Mouse (Mus musculus): ENCODE data around the gene Ntng2. TPM values are rescaled to one million over a fixed set of nuclear protein-coding genes. Genes with fewer than 3 reads are reported as not detected.

The Ntng2 gene
- total RNA-seq, 1 experiment: 0.40 TPM

GRCm38 (mm10) chr2:29271803-29272518 lies 19.2 kb upstream of the Ntng2 start:
- no peak overlapping the region for H3K9ac ChIP-seq (ENCODE audit: insufficient read depth, low read depth, low read length, poor library complexity, severe bottlenecking)

GRCm38 (mm10) chr2:29271098-29271497 lies 18.3 kb upstream of the Ntng2 start:
- no peaks in the 10 kb centered on the region for H3K9me3 ChIP-seq (ENCODE audit: control insufficient read depth, insufficient read depth, low read depth, low read length)

More at GRCm38 (mm10) chr2:29271803-29272518, 19.2 kb upstream of the Ntng2 start:
- H3K27ac ChIP-seq (ENCODE audit: insufficient read depth, low read depth, low read length, poor library complexity, severe bottlenecking): no peak overlapping the region
- H3K36me3 ChIP-seq (ENCODE audit: control insufficient read depth, insufficient read depth, low read length, poor library complexity, severe bottlenecking): no peaks in the 10 kb centered on the region
- DNase-seq (ENCODE audit: low read depth, low spot score): no peak
- in situ Hi-C loops (cut with MboI; ENCODE audit: low sequenced_read_pairs in 2 of 2, unreplicated experiment in 2 of 2): no loop called here
- no peaks in the 10 kb centered on the region for H3K4me1 ChIP-seq (ENCODE audit: control insufficient read depth in 2 of 2, insufficient read depth in 2 of 2, low read length in 2 of 2, poor library complexity in 1 of 2)
- H3K4me3 ChIP-seq (ENCODE audit: insufficient read depth in 1 of 2, low read depth in 1 of 2, low read length in 2 of 2, poor library complexity in 1 of 2, severe bottlenecking in 1 of 2): no peak overlapping the region
- no peak for TF ChIP-seq ZNF384 (IDR thresholded peaks at IDR 0.05; ENCODE audit: low read depth, low read length)
- TF ChIP-seq CHD2 (IDR thresholded peaks at IDR 0.05; ENCODE audit: low read depth, low read length): no peak
- no peak for TF ChIP-seq MAFK (IDR thresholded peaks at IDR 0.05; ENCODE audit: insufficient read depth, low read depth, low read length)
- TF ChIP-seq HCFC1 (IDR thresholded peaks at IDR 0.05; ENCODE audit: borderline replicate concordance, insufficient read depth, low read length): no peak
- no peak for TF ChIP-seq ZC3H11A (IDR thresholded peaks at IDR 0.05; ENCODE audit: borderline replicate concordance, low read depth, low read length)
- no peaks in the 10 kb centered on the region for H3K9me3 ChIP-seq (ENCODE audit: control insufficient read depth, insufficient read depth, low read depth, low read length)

GRCm38 (mm10) chr2:29266810-29267209 lies 14.0 kb upstream of the Ntng2 start:
- H3K4me3 ChIP-seq (ENCODE audit: insufficient read depth in 1 of 2, low read depth in 1 of 2, low read length in 2 of 2, poor library complexity in 1 of 2, severe bottlenecking in 1 of 2): no peak overlapping the region
- in situ Hi-C loops (cut with MboI; ENCODE audit: low sequenced_read_pairs in 2 of 2, unreplicated experiment in 2 of 2): no loop called here
- H3K27ac ChIP-seq (ENCODE audit: insufficient read depth, low read depth, low read length, poor library complexity, severe bottlenecking): no peak overlapping the region
- no peaks in the 10 kb centered on the region for H3K4me1 ChIP-seq (ENCODE audit: control insufficient read depth in 2 of 2, insufficient read depth in 2 of 2, low read length in 2 of 2, poor library complexity in 1 of 2)
- no peak overlapping the region for H3K9ac ChIP-seq (ENCODE audit: insufficient read depth, low read depth, low read length, poor library complexity, severe bottlenecking)
- DNase-seq (ENCODE audit: low read depth, low spot score): no peak
- no peak for TF ChIP-seq CHD2 (IDR thresholded peaks at IDR 0.05; ENCODE audit: low read depth, low read length)
- TF ChIP-seq HCFC1 (IDR thresholded peaks at IDR 0.05; ENCODE audit: borderline replicate concordance, insufficient read depth, low read length): no peak
- H3K36me3 ChIP-seq (ENCODE audit: control insufficient read depth, insufficient read depth, low read length, poor library complexity, severe bottlenecking): no peaks in the 10 kb centered on the region
- H3K9me3 ChIP-seq (ENCODE audit: control insufficient read depth, insufficient read depth, low read depth, low read length): no peaks in the 10 kb centered on the region

More at GRCm38 (mm10) chr2:29271098-29271497, 18.3 kb upstream of the Ntng2 start:
- no peak for DNase-seq (ENCODE audit: low read depth, low spot score)
- in situ Hi-C loops (cut with MboI; ENCODE audit: low sequenced_read_pairs in 2 of 2, unreplicated experiment in 2 of 2): no loop called here
- Histone ChIP-seq H3K9ac (ENCODE audit: insufficient read depth, low read depth, low read length, poor library complexity, severe bottlenecking) (no peak overlapping the region), H3K4me3 (ENCODE audit: insufficient read depth in 1 of 2, low read depth in 1 of 2, low read length in 2 of 2, poor library complexity in 1 of 2, severe bottlenecking in 1 of 2) (no peak overlapping the region), H3K36me3 (ENCODE audit: control insufficient read depth, insufficient read depth, low read length, poor library complexity, severe bottlenecking) (no peaks in the 10 kb centered on the region), H3K4me1 (ENCODE audit: control insufficient read depth in 2 of 2, insufficient read depth in 2 of 2, low read length in 2 of 2, poor library complexity in 1 of 2) (no peaks in the 10 kb centered on the region), H3K27ac (ENCODE audit: insufficient read depth, low read depth, low read length, poor library complexity, severe bottlenecking) (no peak overlapping the region)
- TF ChIP-seq CHD2 (IDR thresholded peaks at IDR 0.05; ENCODE audit: low read depth, low read length): no peak
- no peak for TF ChIP-seq MAFK (IDR thresholded peaks at IDR 0.05; ENCODE audit: insufficient read depth, low read depth, low read length)
- no peak for TF ChIP-seq HCFC1 (IDR thresholded peaks at IDR 0.05; ENCODE audit: borderline replicate concordance, insufficient read depth, low read length)
- TF ChIP-seq ZNF384 (IDR thresholded peaks at IDR 0.05; ENCODE audit: low read depth, low read length): no peak
- TF ChIP-seq ZC3H11A (IDR thresholded peaks at IDR 0.05; ENCODE audit: borderline replicate concordance, low read depth, low read length): no peak

GRCm38 (mm10) chr2:29262436-29262915 lies 9.7 kb upstream of the Ntng2 start:
- no peaks in the 10 kb centered on the region for H3K4me1 ChIP-seq (ENCODE audit: control insufficient read depth in 2 of 2, insufficient read depth in 2 of 2, low read length in 2 of 2, poor library complexity in 1 of 2)
- H3K9me3 ChIP-seq (ENCODE audit: control insufficient read depth, insufficient read depth, low read depth, low read length): no peaks in the 10 kb centered on the region
- in situ Hi-C loops (cut with MboI; ENCODE audit: low sequenced_read_pairs in 2 of 2, unreplicated experiment in 2 of 2): no loop called here
- no peaks in the 10 kb centered on the region for H3K36me3 ChIP-seq (ENCODE audit: control insufficient read depth, insufficient read depth, low read length, poor library complexity, severe bottlenecking)
- DNase-seq (ENCODE audit: low read depth, low spot score): no peak
- TF ChIP-seq ZC3H11A (IDR thresholded peaks at IDR 0.05; ENCODE audit: borderline replicate concordance, low read depth, low read length) (no peak), CHD2 (IDR thresholded peaks at IDR 0.05; ENCODE audit: low read depth, low read length) (no peak), MAFK (IDR thresholded peaks at IDR 0.05; ENCODE audit: insufficient read depth, low read depth, low read length) (no peak), HCFC1 (IDR thresholded peaks at IDR 0.05; ENCODE audit: borderline replicate concordance, insufficient read depth, low read length) (no peak), ZNF384 (IDR thresholded peaks at IDR 0.05; ENCODE audit: low read depth, low read length) (no peak)
- no peak overlapping the region for H3K27ac ChIP-seq (ENCODE audit: insufficient read depth, low read depth, low read length, poor library complexity, severe bottlenecking)
- no peak overlapping the region for H3K4me3 ChIP-seq (ENCODE audit: insufficient read depth in 1 of 2, low read depth in 1 of 2, low read length in 2 of 2, poor library complexity in 1 of 2, severe bottlenecking in 1 of 2)
- H3K9ac ChIP-seq (ENCODE audit: insufficient read depth, low read depth, low read length, poor library complexity, severe bottlenecking): no peak overlapping the region

Measured in ES-E14 (cell line).